Mouse (Mus musculus): ENCODE data around the gene Kcng3. TPM values are rescaled to one million over a fixed set of nuclear protein-coding genes. Genes with fewer than 3 reads are reported as not detected.
A peak's percentile ranks its signal among the peaks of the same experiment; 100 is the strongest.

Gene Kcng3
- polyA plus RNA-seq (2012; rRNA removed), result 0.51 and 0.79 TPM in 2 replicates

DNA sequence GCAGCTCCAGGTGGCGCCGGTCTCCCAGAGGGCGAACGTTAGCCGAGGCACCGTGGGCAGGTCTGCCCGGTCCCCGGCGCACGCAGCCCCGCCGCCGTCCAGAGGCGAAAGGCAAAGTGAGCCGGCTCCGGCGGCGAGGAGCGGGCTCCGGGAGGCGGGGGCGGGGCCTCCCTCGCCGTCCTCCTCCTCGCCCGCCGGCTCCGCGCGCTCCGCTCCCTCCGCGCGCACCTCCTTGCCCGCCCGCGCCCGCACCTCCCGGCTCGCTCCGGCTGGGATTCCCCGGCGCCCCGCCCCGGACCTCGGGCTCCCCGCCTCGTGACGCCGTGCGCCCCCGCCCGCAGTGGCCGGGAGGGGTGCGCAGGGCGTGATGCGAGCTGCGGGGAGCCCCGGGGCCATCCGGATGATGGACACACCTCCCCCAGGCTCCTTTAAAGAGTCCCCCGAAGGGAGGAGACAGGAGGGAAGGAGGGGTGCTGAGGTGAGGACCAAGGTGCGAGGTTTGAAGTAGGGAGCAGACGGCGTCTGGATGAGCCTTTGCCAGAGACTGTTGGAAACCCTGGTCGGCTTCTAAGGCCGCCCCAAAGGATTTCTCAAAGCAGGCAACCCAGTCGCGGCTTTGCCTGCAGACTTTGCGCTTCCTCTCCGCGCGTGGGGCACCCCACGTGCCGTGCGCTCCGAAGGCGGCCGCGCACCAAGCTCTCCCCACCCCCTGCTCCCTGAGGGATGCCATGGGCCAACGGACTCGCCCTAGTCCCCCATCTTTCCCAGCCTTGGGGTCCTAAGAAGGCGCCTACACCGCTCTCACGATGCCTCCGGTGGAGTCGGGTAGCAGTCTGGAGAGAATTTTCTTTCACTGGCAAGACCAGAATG lies at the start of gene Kcng3:
Kcng3 (minus strand) TSS at position 113 of the 870 bp plus-strand sequence.
- no peak within 1 kb of the TSS for H3K27ac ChIP-seq (ENCODE audit: insufficient read depth, low read length)
- peaks cover 21% of the 10 kb centered on the region for H3K27me3 ChIP-seq (ENCODE audit: control insufficient read depth, insufficient read depth, low read length)
- peak in 1 of 2 experiments; percentile 5 for DNase-seq (ENCODE audit: low read depth in 1 of 2, low spot score in 2 of 2)
- peak within 1 kb of the TSS; percentile 60 for H3K4me3 ChIP-seq (ENCODE audit: extremely low read depth, insufficient read depth, insufficient read length)
- WGBS, result under 1% methylated on average over 73 of the region's 86 CpGs
- H3K4me1 ChIP-seq (ENCODE audit: control insufficient read depth, insufficient read depth, insufficient read length), result peaks cover 14% of the 10 kb centered on the region
- no peaks in the 10 kb centered on the region for H3K36me3 ChIP-seq (ENCODE audit: control insufficient read depth, insufficient read depth, low read length)
- no peak for TF ChIP-seq POLR2A (IDR thresholded peaks at IDR 0.05; ENCODE audit: low read depth, low read length)
- no peak for TF ChIP-seq CTCF (IDR thresholded peaks at IDR 0.05; ENCODE audit: extremely low read depth, insufficient read depth, insufficient read length, insufficient replicate concordance)

DNA sequence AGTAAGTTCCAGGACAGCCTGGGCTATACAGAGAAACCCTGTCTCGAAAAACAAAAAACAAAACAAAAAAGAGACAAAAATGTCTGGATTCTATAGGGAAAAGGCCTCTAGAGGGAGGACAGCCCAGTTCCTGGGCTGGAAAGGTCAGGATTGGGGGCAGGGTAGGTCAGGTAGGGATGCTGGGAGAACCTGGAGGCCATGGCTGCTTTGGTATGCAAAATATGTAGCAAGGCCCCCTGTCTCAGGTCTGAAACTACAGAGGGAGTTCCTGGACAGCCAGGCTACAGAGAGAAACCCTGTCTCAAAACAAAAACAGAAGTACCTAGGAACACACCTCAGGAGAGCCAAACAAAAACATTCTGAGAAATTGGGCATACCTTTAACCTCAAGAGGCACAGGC lies 45.7 kb upstream of the Kcng3 start:
- no peak overlapping the region for H3K27ac ChIP-seq (ENCODE audit: insufficient read depth, low read length)
- TF ChIP-seq CTCF (IDR thresholded peaks at IDR 0.05; ENCODE audit: extremely low read depth, insufficient read depth, insufficient read length, insufficient replicate concordance) (no peak), POLR2A (IDR thresholded peaks at IDR 0.05; ENCODE audit: low read depth, low read length) (no peak)
- no peak for DNase-seq (ENCODE audit: low read depth in 1 of 2, low spot score in 2 of 2)
- no peaks in the 10 kb centered on the region for H3K27me3 ChIP-seq (ENCODE audit: control insufficient read depth, insufficient read depth, low read length)
- no peaks in the 10 kb centered on the region for H3K36me3 ChIP-seq (ENCODE audit: control insufficient read depth, insufficient read depth, low read length)
- H3K4me1 ChIP-seq (ENCODE audit: control insufficient read depth, insufficient read depth, insufficient read length), result no peaks in the 10 kb centered on the region
- WGBS, result 87% methylated on average over 1 of the region's 1 CpGs
- no peak overlapping the region for H3K4me3 ChIP-seq (ENCODE audit: extremely low read depth, insufficient read depth, insufficient read length)

DNA sequence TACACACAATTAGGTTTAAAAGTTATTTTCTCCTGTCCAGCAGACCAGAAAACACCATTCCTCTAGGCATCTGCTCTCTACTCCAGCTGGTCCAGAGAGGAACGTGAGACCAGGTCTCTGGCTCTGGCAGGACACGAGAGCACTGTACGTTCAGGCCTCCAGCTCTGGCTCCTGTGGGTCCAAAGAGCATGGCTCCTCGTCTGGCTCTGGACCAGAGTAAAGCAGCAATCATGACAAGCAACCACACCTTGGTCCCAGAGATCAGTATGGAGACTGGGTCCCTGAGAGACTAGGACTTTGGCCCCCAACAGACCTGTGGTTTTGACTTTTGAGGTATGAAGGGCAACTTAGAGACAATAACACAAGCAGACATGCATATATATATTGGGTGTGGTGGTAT lies 41.0 kb upstream of the Kcng3 start:
- Histone ChIP-seq H3K4me3 (ENCODE audit: extremely low read depth, insufficient read depth, insufficient read length) (no peak overlapping the region), H3K27ac (ENCODE audit: insufficient read depth, low read length) (no peak overlapping the region), H3K4me1 (ENCODE audit: control insufficient read depth, insufficient read depth, insufficient read length) (no peaks in the 10 kb centered on the region), H3K27me3 (ENCODE audit: control insufficient read depth, insufficient read depth, low read length) (no peaks in the 10 kb centered on the region), H3K36me3 (ENCODE audit: control insufficient read depth, insufficient read depth, low read length) (no peaks in the 10 kb centered on the region)
- TF ChIP-seq POLR2A (IDR thresholded peaks at IDR 0.05; ENCODE audit: low read depth, low read length), result no peak
- WGBS, result 91% methylated on average over 4 of the region's 4 CpGs
- no peak for DNase-seq (ENCODE audit: low read depth in 1 of 2, low spot score in 2 of 2)

DNA sequence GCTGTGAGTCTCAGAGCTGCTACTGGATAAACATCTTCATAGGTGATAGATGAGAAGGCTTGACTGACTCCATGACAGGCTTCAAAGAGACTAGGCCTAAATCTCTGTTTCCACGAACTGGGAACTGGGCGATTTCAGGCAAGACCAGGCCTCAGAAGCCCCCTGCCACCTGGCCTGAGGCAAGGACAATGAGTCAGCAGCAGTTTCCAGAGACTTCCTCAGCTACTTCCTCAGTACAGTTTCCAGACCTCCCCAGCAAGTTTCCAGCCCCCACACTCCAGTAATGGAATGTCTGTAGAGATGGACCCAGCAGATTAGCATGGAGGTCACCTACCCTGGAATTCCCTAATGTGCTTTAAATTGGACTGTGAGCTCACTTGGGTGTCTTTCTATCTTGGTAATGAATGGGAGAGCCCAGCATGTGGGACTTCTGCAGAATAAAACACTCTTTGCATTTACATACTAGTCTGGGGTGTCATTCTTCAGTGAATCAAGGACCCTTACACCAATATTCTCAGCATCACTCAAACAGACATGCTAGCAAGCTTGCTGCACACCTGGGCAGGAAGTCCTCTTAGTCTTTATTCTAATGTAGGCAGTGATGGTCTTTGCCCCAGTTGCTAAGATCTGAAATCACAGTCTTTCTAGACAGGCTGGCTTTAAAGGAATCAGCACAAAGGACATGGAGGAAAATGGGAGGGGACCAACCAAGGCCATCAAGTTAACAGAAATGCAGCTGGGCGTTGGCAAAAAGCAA lies 36.4 kb upstream of the Kcng3 start:
- TF ChIP-seq POLR2A (IDR thresholded peaks at IDR 0.05; ENCODE audit: low read depth, low read length) (no peak), CTCF (IDR thresholded peaks at IDR 0.05; ENCODE audit: extremely low read depth, insufficient read depth, insufficient read length, insufficient replicate concordance) (no peak)
- 64% methylated on average over 3 of the region's 3 CpGs for WGBS
- H3K27ac ChIP-seq (ENCODE audit: insufficient read depth, low read length), result no peak overlapping the region
- no peaks in the 10 kb centered on the region for H3K27me3 ChIP-seq (ENCODE audit: control insufficient read depth, insufficient read depth, low read length)
- no peak overlapping the region for H3K4me3 ChIP-seq (ENCODE audit: extremely low read depth, insufficient read depth, insufficient read length)
- H3K4me1 ChIP-seq (ENCODE audit: control insufficient read depth, insufficient read depth, insufficient read length), result no peaks in the 10 kb centered on the region
- no peak for DNase-seq (ENCODE audit: low read depth in 1 of 2, low spot score in 2 of 2)
- H3K36me3 ChIP-seq (ENCODE audit: control insufficient read depth, insufficient read depth, low read length), result no peaks in the 10 kb centered on the region

DNA sequence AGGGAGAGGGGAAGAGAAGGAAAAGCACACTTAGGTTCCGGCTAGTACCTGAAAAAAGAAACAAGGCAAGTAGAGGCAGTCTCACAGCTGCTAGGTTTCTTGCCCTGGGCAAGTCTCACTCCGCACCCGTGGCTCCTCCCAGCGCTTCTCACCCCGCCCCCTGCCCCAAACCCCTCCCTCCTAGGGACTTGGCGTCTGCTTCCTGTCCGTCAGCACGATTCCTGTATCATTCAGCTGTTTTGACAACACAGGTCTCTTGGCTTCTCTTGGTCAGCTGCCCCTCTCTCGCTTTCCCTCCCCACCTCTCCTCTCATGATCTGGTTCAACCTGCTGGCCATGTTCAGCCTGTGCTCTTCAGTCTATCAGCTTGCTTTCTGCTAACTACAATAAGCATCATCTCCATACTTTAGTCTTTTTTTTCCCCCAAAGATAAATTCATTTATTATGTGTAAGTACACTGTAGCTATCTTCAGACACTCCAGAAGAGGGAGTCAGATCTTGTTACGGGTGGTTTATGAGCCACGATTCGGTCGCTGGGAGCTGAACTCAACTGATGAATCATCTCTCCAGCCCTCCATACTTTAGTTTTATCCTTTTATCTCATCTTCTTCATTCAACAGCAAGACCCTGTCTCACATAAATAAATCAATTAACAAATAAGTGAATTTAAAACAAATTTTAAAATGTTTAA lies 35.0 kb upstream of the Kcng3 start:
- Histone ChIP-seq H3K4me3 (ENCODE audit: extremely low read depth, insufficient read depth, insufficient read length) (no peak overlapping the region), H3K36me3 (ENCODE audit: control insufficient read depth, insufficient read depth, low read length) (no peaks in the 10 kb centered on the region), H3K27ac (ENCODE audit: insufficient read depth, low read length) (no peak overlapping the region), H3K27me3 (ENCODE audit: control insufficient read depth, insufficient read depth, low read length) (no peaks in the 10 kb centered on the region), H3K4me1 (ENCODE audit: control insufficient read depth, insufficient read depth, insufficient read length) (no peaks in the 10 kb centered on the region)
- TF ChIP-seq POLR2A (IDR thresholded peaks at IDR 0.05; ENCODE audit: low read depth, low read length) (no peak), CTCF (IDR thresholded peaks at IDR 0.05; ENCODE audit: extremely low read depth, insufficient read depth, insufficient read length, insufficient replicate concordance) (no peak)
- DNase-seq (ENCODE audit: low read depth in 1 of 2, low spot score in 2 of 2), result no peak
- 76% methylated on average over 13 of the region's 13 CpGs for WGBS

DNA sequence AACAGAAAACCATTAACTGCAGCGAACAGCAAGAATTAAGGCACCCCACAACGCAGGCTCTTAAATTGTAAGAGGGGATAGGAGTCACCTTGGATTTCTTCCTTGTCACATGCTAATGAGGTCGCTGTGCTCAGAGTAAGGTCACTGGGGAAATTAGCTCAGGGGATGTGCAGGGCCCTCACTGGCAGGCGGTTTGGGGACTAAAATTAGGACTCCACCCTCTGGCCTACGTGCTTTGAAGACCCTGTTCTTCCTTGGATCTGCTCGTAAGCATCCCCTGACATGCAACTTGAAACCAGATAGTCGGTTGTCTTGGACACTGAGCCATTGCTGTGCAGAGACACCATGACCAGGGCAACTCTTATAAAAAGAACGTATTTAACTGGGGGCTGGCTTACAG lies 33.1 kb upstream of the Kcng3 start:
- no peak overlapping the region for H3K27ac ChIP-seq (ENCODE audit: insufficient read depth, low read length)
- no peaks in the 10 kb centered on the region for H3K36me3 ChIP-seq (ENCODE audit: control insufficient read depth, insufficient read depth, low read length)
- TF ChIP-seq CTCF (IDR thresholded peaks at IDR 0.05; ENCODE audit: extremely low read depth, insufficient read depth, insufficient read length, insufficient replicate concordance) (no peak), POLR2A (IDR thresholded peaks at IDR 0.05; ENCODE audit: low read depth, low read length) (no peak)
- H3K4me1 ChIP-seq (ENCODE audit: control insufficient read depth, insufficient read depth, insufficient read length), result no peaks in the 10 kb centered on the region
- no peak overlapping the region for H3K4me3 ChIP-seq (ENCODE audit: extremely low read depth, insufficient read depth, insufficient read length)
- no peaks in the 10 kb centered on the region for H3K27me3 ChIP-seq (ENCODE audit: control insufficient read depth, insufficient read depth, low read length)
- WGBS, result 87% methylated on average over 8 of the region's 8 CpGs
- DNase-seq (ENCODE audit: low read depth in 1 of 2, low spot score in 2 of 2), result no peak

Measured in spleen, adult 2 months (tissue).